Mouse (Mus musculus) C2C12 (cell line): ENCODE results near the gene Dtd2.

Source experiments
- CTCF ChIP-seq: IDR thresholded peaks from one replicate; pipeline ENCODE4 v1.5.1; 2011; ENCODE audit not compliant: control insufficient read depth, insufficient read depth, insufficient read length
- FOSL1 ChIP-seq: IDR thresholded peaks from one replicate; pipeline ENCODE4 v1.8.0; 2011; ENCODE audit warnings: mild to moderate bottlenecking, low read length; ENCODE audit not compliant: poor library complexity, insufficient read depth, severe bottlenecking
- MAX ChIP-seq: IDR thresholded peaks from one replicate; pipeline ENCODE4 v1.6.1; 2011; ENCODE audit warnings: mild to moderate bottlenecking, control low read depth
- MYOG ChIP-seq: IDR thresholded peaks from one replicate; pipeline ENCODE4 v1.6.1; 2011; ENCODE audit not compliant: control insufficient read depth, insufficient read length; ENCODE audit errors: extremely low read depth
- USF1 ChIP-seq: IDR thresholded peaks from one replicate; pipeline ENCODE4 v1.6.1; 2011; ENCODE audit warnings: low read depth, mild to moderate bottlenecking, control low read depth, moderate library complexity

GRCm38 (mm10) chr12:52014044-52014443 lies 7.7 kb upstream of the Dtd2 start:
- TF ChIP-seq CTCF = no peak
- no peak for TF ChIP-seq USF1
- no peak for TF ChIP-seq MYOG
- TF ChIP-seq FOSL1 = no peak
- no peak for TF ChIP-seq MAX
